Mouse (Mus musculus) ovary, postnatal 10 days (tissue): ENCODE results near the gene Id3.
"Not testable (repeated sequence)": the region's sequence is repeated elsewhere in the genome, so short reads cannot be mapped to it uniquely, and the experiment has no call there.

Experiments
- DNase-seq: peaks from one replicate; pipeline ENCODE4 v3.0.0; 2022; ENCODE audit warnings: low spot score

The Id3 gene

DNA sequence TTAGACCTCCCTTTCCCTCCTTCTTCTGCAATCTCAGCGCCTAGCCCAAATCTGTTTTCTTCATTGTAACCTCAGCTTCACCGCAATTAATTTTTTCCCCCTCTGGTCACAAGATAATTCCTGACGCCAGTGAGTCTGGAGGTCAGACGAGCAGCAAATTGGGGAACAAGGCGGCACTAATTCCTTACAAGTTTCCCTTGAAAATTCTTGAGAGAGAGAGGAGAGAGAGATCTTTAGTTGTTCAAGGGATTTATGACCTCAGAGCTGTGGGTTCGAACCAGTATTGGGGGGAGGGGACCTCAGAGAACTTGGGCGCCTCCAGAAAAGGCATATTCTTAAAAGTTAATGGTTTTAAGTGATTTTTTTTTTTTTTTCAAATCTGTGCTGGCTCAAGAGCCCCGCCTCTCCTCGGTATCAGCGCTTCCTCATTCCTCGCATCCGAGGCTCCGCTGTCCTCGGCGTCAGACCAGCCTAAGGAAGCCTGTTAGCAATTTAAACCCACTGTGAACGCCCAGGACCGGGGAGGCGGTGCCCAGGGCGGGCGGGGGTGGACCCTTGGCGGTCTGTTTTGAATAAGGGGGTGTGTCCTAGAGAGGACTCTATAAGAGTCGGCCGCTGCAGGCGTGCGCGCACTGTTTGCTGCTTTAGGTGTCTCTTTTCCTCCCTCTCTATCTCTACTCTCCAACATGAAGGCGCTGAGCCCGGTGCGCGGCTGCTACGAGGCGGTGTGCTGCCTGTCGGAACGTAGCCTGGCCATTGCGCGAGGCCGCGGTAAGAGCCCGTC lies at the start of gene Id3:
TSS of gene Id3 (plus strand) at position 305 of the 784 bp plus-strand sequence.
- DNase-seq: peak; percentile 91

DNA sequence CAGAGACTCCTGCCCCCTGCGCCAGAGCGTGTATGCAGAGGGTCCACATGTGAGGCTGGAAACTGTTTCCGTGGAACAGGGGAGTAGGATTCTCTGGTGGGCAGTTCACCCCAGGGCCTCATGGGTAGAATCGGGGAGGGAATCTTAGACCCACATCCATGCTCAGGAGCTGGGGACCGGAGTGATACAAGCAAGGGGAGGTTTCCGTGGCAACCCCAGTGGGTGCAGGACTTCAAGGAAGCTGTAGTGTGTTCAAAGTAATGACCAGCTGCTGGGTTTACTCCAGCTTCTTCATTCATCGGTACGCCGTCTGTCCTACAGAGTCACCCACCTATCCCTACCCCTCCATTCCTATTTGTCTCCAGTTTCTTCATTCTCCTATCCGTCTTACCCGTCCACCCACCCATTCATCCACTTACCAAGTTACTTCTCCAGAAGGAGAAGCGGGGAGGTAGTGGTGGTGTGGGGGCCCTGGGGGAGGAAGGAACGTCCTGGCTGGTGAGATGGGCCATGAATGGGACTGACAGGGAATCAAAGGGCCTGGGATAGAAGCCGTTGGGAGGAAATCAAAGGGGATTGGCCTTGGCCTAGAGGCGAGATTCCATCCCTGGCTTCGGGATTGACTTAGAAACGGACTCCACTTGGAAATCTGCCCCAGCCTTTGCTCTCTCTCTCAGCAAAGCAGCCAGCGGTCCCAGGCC lies 48.6 kb upstream of the Id3 start:
- DNase-seq: no peak

DNA sequence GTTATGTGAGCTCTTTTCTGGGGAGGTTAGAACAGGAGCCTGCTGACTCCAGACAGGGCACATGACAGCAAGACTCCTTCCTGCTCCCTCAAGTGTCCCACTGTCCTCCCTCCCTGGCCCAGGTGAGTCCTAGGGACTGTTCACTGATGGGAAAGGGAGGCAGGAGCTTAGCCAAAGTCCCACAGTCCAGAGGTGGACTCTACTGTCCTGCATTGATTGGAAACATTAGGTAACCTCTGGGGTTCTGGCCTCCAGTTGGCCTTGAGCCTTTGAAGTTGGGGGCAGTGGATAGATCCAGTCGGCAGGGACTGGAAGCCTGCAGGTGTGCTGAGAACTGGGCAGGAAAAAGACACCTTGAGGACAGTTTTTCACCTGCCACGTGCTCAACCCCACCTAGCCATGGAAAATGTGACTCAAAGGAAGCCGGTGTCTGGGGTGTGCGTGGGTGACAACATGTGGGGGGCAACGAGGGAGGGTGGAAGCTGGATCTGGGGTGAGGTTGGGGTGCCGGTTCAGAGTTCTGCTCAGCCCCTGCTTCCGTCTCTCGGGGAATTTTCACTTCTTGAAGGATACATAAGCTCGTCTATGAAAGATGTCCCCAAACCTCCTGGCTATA lies 47.7 kb upstream of the Id3 start:
- no peak for DNase-seq

- no peak for DNase-seq
Observed at GRCm38 (mm10) chr4:136096446-136097113, 46.7 kb upstream of the Id3 start.

DNA sequence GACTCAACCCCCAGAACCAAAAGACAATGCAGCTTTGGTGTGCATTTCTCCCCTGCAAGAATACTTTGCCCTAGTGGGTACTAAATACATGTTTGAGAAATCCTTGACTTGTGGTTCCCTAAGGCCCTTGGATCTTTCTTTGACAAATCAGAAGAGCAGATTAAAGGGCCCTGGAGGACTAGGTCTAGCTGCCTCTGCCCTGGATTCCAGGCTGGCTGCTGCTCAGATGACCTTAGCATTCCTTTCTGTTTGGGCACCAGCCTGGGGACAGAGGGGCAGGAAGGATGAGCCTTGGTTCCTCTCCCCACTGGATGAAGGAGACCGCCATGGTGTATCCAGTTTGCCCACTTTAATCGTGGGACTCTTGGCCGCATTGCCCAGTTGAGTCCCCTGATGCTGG lies 44.9 kb upstream of the Id3 start:
- no peak for DNase-seq

DNA sequence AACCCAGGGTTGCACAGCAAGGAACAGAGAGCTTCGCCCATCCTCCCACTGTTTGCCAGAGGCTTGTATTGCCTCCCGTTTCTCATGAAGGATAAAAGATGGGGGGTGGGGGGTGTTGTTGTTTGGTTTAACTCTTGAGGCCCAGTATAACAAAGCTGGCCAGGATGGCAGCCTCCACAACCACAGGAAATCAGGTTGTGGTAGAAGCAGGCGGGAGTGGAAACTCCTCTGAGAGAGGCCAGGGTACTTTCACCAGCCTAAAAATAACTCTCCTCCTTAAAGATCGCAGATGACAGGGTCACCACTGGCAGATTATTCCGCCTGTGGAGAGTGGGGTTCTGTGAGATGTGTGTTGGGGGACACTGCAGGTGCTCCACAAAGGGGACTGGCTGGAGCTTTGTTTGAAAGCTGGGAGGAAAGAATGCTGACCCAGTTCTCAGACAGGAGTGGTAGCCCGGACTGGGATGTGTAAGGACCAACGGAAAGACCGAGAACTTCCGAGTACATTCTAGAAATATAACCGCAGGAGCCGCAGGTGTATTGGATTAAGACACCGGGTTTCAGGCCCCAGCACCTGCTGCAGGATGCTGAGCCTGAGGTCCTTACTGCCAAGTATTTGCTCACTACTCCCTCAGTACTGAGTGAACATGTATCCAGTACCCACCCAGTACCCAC lies 42.8 kb upstream of the Id3 start:
- DNase-seq: no peak

DNA sequence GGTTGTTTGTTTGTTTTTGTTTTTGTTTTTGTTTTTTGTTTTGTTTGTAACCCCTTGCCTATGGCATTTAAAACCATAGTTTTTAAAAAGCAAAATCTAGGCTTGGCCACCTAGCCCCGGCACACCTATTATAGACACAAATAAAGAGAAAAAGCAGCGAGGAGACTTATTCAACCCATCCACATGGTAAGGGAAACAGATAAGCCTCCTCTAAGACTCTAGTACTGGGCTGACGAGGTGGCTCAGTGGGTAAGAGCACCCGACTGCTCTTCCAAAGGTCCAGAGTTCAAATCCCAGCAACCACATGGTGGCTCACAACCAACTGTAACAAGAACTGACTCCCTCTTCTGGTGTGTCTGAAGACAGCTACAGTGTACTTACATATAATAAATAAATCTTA lies 41.5 kb upstream of the Id3 start:
- DNase-seq: not testable (repeated sequence)

DNA sequence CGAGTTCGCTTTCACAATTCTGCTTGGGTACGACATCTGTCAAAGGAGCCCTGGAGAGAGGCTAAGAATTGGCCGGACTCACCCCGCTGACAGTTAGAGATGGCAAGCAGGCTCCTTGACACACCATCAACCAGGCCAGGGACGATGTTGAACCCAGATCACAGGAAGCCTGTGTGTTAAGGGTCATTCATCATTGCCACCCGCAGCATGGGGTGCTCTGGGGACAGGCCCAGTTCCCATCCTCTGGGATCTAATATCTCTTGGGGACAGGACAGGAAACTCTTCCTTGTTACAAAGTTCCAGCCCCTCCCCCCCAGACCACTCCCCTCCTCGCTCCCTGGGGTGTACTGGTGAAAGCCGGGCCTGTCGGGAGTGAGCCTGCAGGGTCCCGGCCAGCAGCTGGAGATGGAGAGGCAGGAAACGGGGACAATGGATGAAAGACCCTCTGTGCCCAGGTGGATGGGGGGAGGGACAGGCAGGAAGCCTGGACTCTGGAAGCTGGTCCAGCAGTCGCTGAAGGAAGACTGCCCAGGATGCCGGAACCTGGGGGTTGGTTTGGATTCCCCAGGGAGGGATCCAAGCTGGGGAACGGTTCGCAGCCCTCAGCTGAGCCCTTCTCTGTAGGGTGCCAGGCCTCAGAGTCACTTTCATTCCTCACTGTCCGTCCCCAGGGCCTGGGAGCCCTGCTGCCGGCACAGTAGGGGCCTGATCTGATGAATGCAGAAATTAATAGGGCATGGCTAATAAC lies 38.5 kb upstream of the Id3 start:
- no peak for DNase-seq

DNA sequence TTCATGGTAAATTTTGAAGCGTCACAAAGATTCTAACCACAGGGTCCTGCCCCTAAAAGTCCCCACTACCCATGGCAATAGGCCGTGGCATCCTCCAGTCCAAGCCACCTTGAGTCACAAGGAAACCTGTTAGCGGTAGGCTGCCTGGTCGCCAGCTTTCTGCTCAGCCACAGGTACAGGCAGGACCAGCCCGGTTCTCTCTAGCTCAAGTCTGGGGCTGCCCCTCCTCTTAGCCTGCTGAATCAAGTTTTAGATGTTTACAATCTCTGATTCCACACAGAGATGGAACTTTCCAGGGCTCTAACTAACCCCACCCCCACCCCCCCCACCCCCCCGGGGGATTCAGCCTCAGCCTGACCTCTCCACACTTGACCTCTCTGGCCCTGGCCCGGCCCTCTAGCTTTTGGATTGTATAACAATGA lies 36.4 kb upstream of the Id3 start:
- DNase-seq: no peak

GRCm38 (mm10) chr4:136109153-136109552 lies 34.1 kb upstream of the Id3 start:
- no peak for DNase-seq

DNA sequence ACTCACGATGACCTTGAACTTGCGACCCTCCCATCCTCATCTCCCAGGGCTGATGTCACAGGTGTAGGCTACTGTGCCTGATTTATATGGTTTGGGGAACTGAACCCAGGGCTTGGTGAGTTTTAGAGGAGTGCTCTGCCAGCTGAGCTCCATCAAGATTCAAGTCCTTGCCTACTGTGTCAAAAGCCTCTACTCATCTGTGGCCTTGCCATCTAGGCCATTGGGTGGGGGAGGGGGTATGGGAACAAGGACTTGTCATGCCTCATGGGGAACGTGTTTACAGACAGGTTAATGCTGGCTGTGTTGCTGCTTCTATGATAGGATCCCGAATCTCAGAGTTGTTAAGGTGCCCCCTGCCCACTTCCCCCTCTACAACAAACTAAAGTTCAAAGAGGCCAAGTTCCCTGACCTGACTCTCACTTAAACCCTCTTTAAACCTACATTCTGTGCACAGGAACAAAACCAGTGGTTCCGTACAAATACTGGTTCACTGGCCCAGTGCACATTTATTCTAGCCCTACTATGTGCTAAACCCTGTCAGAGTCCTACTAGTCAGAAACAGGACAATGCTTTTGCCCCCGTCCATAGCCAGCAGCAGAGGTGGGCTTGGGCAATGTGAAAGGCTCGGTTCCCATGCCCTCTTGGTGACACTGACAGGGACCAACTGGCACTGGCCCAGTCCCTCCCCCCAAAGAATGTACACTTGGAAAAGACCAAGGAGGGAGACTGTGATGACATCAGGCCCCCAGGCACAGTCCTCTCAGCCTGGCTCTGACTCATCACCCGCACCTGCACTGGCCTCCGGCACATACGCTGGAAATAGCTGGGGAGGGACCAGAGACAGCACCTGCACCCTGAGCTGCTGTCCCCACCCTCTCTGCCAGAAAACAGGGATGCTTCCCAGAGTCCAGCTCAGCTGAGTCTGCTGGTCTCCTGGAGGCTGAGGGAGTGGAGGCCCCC lies 33.1 kb upstream of the Id3 start:
- DNase-seq: no peak

GRCm38 (mm10) chr4:136112344-136112743 lies 31.0 kb upstream of the Id3 start:
- DNase-seq: no peak

DNA sequence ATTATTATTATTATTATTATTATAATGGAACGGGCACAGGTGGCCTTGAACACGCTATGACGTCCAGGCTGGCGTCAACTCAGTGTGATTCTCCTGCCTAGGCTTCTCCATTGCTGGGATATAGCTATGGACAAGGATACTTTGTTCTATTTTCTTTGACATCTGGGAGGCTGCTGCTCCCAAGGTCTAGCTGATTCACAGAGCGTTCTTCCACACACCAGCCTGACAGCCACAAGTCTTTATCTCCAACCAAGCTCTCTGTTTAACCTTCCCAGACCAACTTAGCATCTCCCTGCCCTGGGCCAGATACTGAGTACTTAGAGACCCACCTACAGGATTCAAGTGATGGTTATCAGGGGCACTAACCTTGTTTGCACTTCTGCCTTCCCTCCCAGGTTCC lies 28.6 kb upstream of the Id3 start:
- DNase-seq: no peak

- DNase-seq: no peak
Observed at GRCm38 (mm10) chr4:136117022-136117421, 26.3 kb upstream of the Id3 start.

GRCm38 (mm10) chr4:136120041-136120440 lies 23.3 kb upstream of the Id3 start:
- no peak for DNase-seq

GRCm38 (mm10) chr4:136121158-136121557 lies 22.1 kb upstream of the Id3 start:
- no peak for DNase-seq

DNA sequence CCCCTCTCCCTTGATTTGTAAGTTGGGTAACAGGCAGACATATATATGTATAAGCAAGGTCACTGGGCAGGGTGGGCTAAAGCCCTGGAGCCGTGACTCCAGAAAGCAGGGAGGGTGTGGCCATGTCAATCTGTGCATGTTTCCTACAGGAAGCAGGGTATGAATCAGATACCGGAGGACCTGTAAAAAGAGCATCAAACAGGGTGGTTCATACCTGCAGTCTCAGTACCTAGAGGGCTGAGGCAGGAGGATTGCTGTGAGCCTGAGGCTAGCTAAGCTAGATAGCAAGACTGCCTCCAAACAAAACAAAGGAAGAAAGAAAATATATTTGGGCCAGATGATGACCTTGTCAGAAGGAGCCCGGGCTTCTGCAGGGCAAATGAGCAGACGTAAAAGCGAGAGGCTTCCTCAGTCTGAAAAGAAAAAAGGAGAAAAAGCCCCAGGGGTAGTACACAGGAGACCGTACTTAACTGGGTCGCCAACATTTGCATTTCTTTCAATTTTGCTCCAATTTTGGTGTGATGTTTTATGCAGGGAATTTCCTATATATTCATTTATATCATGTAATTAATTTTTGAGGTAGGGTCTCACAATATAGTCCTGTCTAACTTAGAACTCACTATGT lies 21.3 kb upstream of the Id3 start:
- DNase-seq: no peak

- DNase-seq: no peak
Observed at GRCm38 (mm10) chr4:136123111-136123791, 20.0 kb upstream of the Id3 start.

DNA sequence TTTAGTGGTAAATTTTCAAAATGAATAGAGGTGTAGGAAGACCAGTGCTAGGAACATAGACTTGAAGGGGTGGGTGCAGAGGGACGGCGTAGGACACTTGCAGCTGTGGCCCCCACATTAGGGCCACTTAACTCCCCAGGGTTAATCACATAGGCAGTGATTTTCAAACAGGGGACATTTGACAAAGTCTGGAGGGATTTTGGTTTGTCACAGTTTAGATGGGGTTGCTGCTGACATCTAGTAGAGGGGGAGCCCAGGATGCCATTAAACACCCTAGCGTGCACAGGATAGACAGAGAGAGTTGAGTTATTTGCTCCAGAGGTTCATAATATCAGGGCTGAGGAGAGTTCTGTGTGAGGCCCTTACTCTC lies 19.5 kb upstream of the Id3 start:
- DNase-seq: no peak
